Mouse (Mus musculus): ENCODE data around the gene Dlgap1.

The Dlgap1 gene

GRCm38 (mm10) chr17:70633181-70633944 is 664.5 kb downstream of the Dlgap1 start:
- DNase-seq = peak in 1 of 2 experiments; percentile 22

GRCm38 (mm10) chr17:70643211-70643610 is 674.3 kb downstream of the Dlgap1 start:
- no peak for DNase-seq

- no peak for DNase-seq
Measured at GRCm38 (mm10) chr17:70646641-70647040, 677.8 kb downstream of the Dlgap1 start.

GRCm38 (mm10) chr17:70661382-70661781 is 692.5 kb downstream of the Dlgap1 start:
- DNase-seq = no peak

- no peak for DNase-seq
Measured at GRCm38 (mm10) chr17:70663992-70664391, 695.1 kb downstream of the Dlgap1 start.

GRCm38 (mm10) chr17:70664484-70665040 is 695.7 kb downstream of the Dlgap1 start:
- DNase-seq = no peak

GRCm38 (mm10) chr17:70673985-70674384 is 705.1 kb downstream of the Dlgap1 start:
- no peak for DNase-seq

GRCm38 (mm10) chr17:70676522-70676921 is 707.6 kb downstream of the Dlgap1 start:
- DNase-seq = no peak

- peak; percentile 8 to 60 for DNase-seq
Measured at GRCm38 (mm10) chr17:70683561-70684167, 714.8 kb downstream of the Dlgap1 start.

- DNase-seq = no peak
Measured at GRCm38 (mm10) chr17:70690174-70690573, 721.3 kb downstream of the Dlgap1 start.

- DNase-seq = no peak
Measured at GRCm38 (mm10) chr17:70690598-70690997, 721.7 kb downstream of the Dlgap1 start.

- peak; percentile 20 to 67 for DNase-seq
Measured at GRCm38 (mm10) chr17:70706976-70707818, 738.3 kb downstream of the Dlgap1 start.

GRCm38 (mm10) chr17:70707819-70708140 is 738.9 kb downstream of the Dlgap1 start:
- DNase-seq = no peak

GRCm38 (mm10) chr17:70709545-70709944 is 740.7 kb downstream of the Dlgap1 start:
- DNase-seq = no peak

GRCm38 (mm10) chr17:70713470-70713869 is 744.6 kb downstream of the Dlgap1 start:
- DNase-seq = no peak

GRCm38 (mm10) chr17:70719684-70720324 is 750.9 kb downstream of the Dlgap1 start:
- DNase-seq = no peak

- DNase-seq = no peak
Measured at GRCm38 (mm10) chr17:70720766-70721165, 751.9 kb downstream of the Dlgap1 start.

GRCm38 (mm10) chr17:70722146-70722545 is 753.3 kb downstream of the Dlgap1 start:
- no peak for DNase-seq

- no peak for DNase-seq
Measured at GRCm38 (mm10) chr17:70728719-70729281, 759.9 kb downstream of the Dlgap1 start.

- no peak for DNase-seq
Measured at GRCm38 (mm10) chr17:70734728-70735127, 765.9 kb downstream of the Dlgap1 start.

- DNase-seq = no peak
Measured at GRCm38 (mm10) chr17:70735396-70735795, 766.5 kb downstream of the Dlgap1 start.

GRCm38 (mm10) chr17:70737424-70737823 is 768.6 kb downstream of the Dlgap1 start:
- DNase-seq = no peak

All from spleen, adult 18-20 months (tissue).